Mouse (Mus musculus) erythroblast, embryonic 14.5 days (primary cell): ENCODE measurements around the gene Agpat2. TPM values are rescaled to one million over a fixed set of nuclear protein-coding genes. Genes with fewer than 3 reads are reported as not detected.

Experiments used
- H3K27me3 ChIP-seq: 2 replicates; pipeline ENCODE4 v1.6.1; 2012; ENCODE audit warnings: inconsistent platforms; ENCODE audit not compliant: control insufficient read depth
- H3K36me3 ChIP-seq: 2 replicates; pipeline ENCODE4 v1.6.1; 2012; ENCODE audit warnings: mild to moderate bottlenecking, inconsistent platforms; ENCODE audit not compliant: control insufficient read depth
- H3K4me1 ChIP-seq: 2 replicates; pipeline ENCODE4 v1.6.1; 2012; ENCODE audit warnings: inconsistent platforms; ENCODE audit not compliant: control insufficient read depth
- H3K4me3 ChIP-seq: replicated peaks from 2 replicates; pipeline ENCODE3; 2012; ENCODE audit warnings: moderate library complexity, mild to moderate bottlenecking, inconsistent platforms
- H3K9me3 ChIP-seq: 2 replicates; pipeline ENCODE4 v1.6.1; 2012; ENCODE audit warnings: low read length, inconsistent platforms, mixed read lengths; ENCODE audit not compliant: control insufficient read depth
- GATA1 ChIP-seq: IDR thresholded peaks from 2 replicates; pipeline ENCODE4 v1.6.1; 2012; ENCODE audit warnings: low read length, inconsistent platforms, mixed read lengths
- TAL1 ChIP-seq: IDR thresholded peaks from 3 replicates; pipeline ENCODE4 v1.6.1; 2012; ENCODE audit warnings: low read length, inconsistent platforms, mixed read lengths
- polyA plus RNA-seq: library from polyadenylated mRNA; stranded (reverse); fragments of >175 nt; gene quantifications from 2 replicates; pipeline ENCODE4 v1.2.3, GENCODE M21; 2012

Agpat2 gene
- polyA plus RNA-seq, 1 experiment, result 0.02 TPM

DNA sequence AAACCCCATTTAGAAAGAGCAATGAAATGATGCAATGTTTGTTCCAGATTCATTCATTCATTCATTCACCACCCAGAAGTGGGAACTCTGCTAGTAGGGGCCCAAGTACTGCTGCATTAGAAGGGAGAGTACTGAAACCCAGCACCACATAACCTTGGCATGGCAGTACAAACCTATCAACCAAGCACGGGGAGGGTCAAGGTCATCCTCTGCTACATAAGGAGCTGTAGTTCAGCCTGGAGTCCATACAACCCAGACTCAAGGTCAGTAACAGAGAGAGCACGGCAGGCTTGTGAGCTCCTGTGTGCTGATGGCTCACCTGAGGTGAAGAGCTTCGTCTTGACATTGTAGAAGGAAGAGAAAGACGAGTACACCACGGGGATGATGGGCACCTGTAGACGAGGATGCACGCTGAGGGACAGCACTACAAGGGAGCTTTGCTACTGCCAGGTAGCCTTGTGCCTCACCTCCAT is 9.7 kb downstream of the Agpat2 start:
- peaks cover 36% of the 10 kb centered on the region for H3K36me3 ChIP-seq
- no peak overlapping the region for H3K4me3 ChIP-seq
- TF ChIP-seq GATA1 (no peak), TAL1 (no peak)
- H3K27me3 ChIP-seq, result no peaks in the 10 kb centered on the region
- no peaks in the 10 kb centered on the region for H3K9me3 ChIP-seq
- H3K4me1 ChIP-seq, result peaks cover 3% of the 10 kb centered on the region; the same call in 1 of the 2 replicates

DNA sequence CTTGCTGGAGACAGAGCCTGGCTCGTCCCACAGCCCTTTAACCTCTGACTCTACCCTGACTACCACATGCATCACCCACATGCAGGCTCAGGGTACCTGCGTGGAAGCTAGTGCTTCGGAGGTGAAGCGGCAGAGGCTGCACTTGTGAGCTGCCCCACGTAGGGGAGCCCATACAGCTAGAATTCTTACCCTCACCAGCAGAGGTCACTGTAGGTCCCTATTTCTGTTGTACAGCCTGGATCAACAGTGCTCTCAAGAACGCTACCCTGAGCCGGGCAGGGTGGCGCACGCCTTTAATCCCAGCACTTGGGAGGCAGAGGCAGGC is 10.2 kb downstream of the Agpat2 start:
- Histone ChIP-seq H3K36me3 (peaks cover 36% of the 10 kb centered on the region), H3K27me3 (no peaks in the 10 kb centered on the region), H3K4me3 (no peak overlapping the region), H3K9me3 (no peaks in the 10 kb centered on the region), H3K4me1 (peaks cover 3% of the 10 kb centered on the region; the same call in 1 of the 2 replicates)
- TF ChIP-seq GATA1 (no peak), TAL1 (no peak)

- Histone ChIP-seq H3K36me3 (peaks cover 36% of the 10 kb centered on the region), H3K4me3 (no peak overlapping the region), H3K27me3 (no peaks in the 10 kb centered on the region), H3K9me3 (no peaks in the 10 kb centered on the region), H3K4me1 (peaks cover 5% of the 10 kb centered on the region; the same call in 1 of the 2 replicates)
- TF ChIP-seq TAL1 (no peak), GATA1 (no peak)
Measured at GRCm38 (mm10) chr2:26593211-26594021, 10.8 kb downstream of the Agpat2 start.

GRCm38 (mm10) chr2:26591416-26591815 is 12.8 kb downstream of the Agpat2 start:
- Histone ChIP-seq H3K36me3 (peaks cover 36% of the 10 kb centered on the region), H3K4me3 (no peak overlapping the region), H3K27me3 (no peaks in the 10 kb centered on the region), H3K4me1 (peaks cover 25% of the 10 kb centered on the region), H3K9me3 (no peaks in the 10 kb centered on the region)
- TF ChIP-seq GATA1 (no peak), TAL1 (no peak)

DNA sequence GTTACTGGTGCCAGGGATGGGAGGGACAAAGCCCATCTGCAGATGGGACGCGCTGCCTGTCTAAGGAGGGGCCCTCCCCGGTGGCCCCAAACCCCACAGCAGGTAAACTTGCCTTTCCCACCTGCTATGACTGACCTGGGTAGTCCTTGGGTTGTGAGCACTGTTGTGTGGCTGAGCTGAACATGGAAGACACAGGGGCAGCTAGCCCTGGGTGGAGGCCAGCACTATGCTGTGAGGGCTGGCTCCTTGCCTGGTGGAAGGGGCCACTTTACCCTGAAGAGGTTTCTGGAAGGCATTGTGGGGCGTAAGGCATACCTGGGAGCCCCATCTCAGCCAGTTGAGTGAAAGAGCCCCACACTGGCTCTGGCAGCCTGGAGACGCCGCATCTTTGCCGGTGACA is 13.3 kb downstream of the Agpat2 start:
- H3K4me1 ChIP-seq, result peaks cover 29% of the 10 kb centered on the region
- H3K27me3 ChIP-seq, result no peaks in the 10 kb centered on the region
- H3K9me3 ChIP-seq, result no peaks in the 10 kb centered on the region
- TF ChIP-seq GATA1 (no peak), TAL1 (no peak)
- peaks cover 36% of the 10 kb centered on the region for H3K36me3 ChIP-seq
- no peak overlapping the region for H3K4me3 ChIP-seq

- Histone ChIP-seq H3K4me3 (no peak overlapping the region), H3K4me1 (peaks cover 33% of the 10 kb centered on the region), H3K27me3 (peaks cover 6% of the 10 kb centered on the region), H3K9me3 (no peaks in the 10 kb centered on the region), H3K36me3 (peaks cover 32% of the 10 kb centered on the region)
- TF ChIP-seq GATA1 (no peak), TAL1 (no peak)
Measured at GRCm38 (mm10) chr2:26590282-26590681, 13.9 kb downstream of the Agpat2 start.

DNA sequence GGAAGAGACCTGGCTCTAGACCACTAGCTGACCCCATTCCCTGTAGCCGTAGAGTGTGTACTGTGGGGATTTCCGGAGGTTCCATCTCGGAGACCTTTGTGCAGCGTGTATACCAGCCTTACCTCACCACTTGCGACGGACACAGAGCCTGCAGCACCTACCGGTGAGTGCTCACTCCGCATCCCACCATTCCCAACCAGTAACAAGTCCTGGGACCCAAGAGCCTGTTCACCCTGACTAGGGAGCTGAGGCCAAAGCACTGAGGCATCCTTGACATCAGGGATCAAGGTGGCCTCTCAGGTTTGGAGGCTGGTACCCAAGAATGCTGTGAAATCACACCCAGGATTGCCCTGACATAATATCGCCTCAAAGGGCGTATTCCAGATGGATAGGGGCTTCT is 14.9 kb downstream of the Agpat2 start:
- Histone ChIP-seq H3K9me3 (no peaks in the 10 kb centered on the region), H3K4me3 (no peak overlapping the region), H3K36me3 (peaks cover 30% of the 10 kb centered on the region), H3K27me3 (peaks cover 11% of the 10 kb centered on the region), H3K4me1 (peaks cover 31% of the 10 kb centered on the region)
- TF ChIP-seq GATA1 (no peak), TAL1 (no peak)

DNA sequence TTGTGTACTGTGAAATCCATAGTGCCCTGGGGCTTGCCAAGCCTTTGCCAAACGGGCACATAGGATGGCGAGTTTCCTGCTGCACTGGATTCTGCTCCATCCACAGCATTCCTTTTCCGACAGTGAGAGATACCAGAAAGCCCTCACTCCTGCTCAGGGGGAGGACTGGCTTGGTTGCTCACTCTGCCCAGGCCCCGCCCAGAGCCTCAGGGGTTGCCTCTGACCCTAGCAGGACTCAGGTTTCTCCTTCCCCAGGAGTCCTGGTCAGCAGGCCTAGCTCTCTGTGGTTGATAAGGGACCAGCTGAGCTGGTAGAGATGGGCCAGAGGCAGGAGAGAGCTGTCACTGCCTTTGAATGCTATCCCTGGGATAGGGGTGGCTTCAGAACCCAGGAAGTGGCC is 15.6 kb downstream of the Agpat2 start:
- TF ChIP-seq GATA1, result no peak
- Histone ChIP-seq H3K4me3 (no peak overlapping the region), H3K36me3 (peaks cover 26% of the 10 kb centered on the region), H3K4me1 (peaks cover 34% of the 10 kb centered on the region), H3K27me3 (peaks cover 16% of the 10 kb centered on the region), H3K9me3 (no peaks in the 10 kb centered on the region)

GRCm38 (mm10) chr2:26587044-26587405 is 17.2 kb downstream of the Agpat2 start:
- peaks cover 36% of the 10 kb centered on the region for H3K4me1 ChIP-seq

More at GRCm38 (mm10) chr2:26587044-26587405, 17.2 kb downstream of the Agpat2 start:
- H3K4me3 ChIP-seq, result peak overlapping the region; percentile 65
- H3K9me3 ChIP-seq, result no peaks in the 10 kb centered on the region
- TF ChIP-seq GATA1 (no peak), TAL1 (no peak)
- H3K36me3 ChIP-seq, result peaks cover 15% of the 10 kb centered on the region; the same call in 1 of the 2 replicates
- H3K27me3 ChIP-seq, result peaks cover 23% of the 10 kb centered on the region
